Mouse (Mus musculus): ENCODE measurements around the gene Sept12. TPM values are rescaled to one million over a fixed set of nuclear protein-coding genes. Genes with fewer than 3 reads are reported as not detected.
A peak's percentile ranks its signal among the peaks of the same experiment; 100 is the strongest.

Sept12 gene
- polyA plus RNA-seq, 1 experiment, result not detected

- H3K4me3 ChIP-seq (ENCODE audit: insufficient read depth, low read depth, low read length), result no peak overlapping the region
- H3K4me1 ChIP-seq (ENCODE audit: control insufficient read depth, insufficient read depth, insufficient read length, low read length), result peaks cover 9% of the 10 kb centered on the region
- H3K27ac ChIP-seq (replicated peaks; ENCODE audit: low read depth, low read length), result no peak overlapping the region
Observed at GRCm38 (mm10) chr16:4998984-4999383, 1.3 kb upstream of the Sept12 start.

- Histone ChIP-seq H3K4me3 (ENCODE audit: insufficient read depth, low read depth, low read length) (no peak overlapping the region), H3K27ac (replicated peaks; ENCODE audit: low read depth, low read length) (no peak overlapping the region), H3K4me1 (ENCODE audit: control insufficient read depth, insufficient read depth, insufficient read length, low read length) (peaks cover 9% of the 10 kb centered on the region)
Observed at GRCm38 (mm10) chr16:4993276-4993675, 4.4 kb downstream of the Sept12 start.

- Histone ChIP-seq H3K4me3 (ENCODE audit: insufficient read depth, low read depth, low read length) (no peak overlapping the region), H3K27ac (replicated peaks; ENCODE audit: low read depth, low read length) (no peak overlapping the region), H3K4me1 (ENCODE audit: control insufficient read depth, insufficient read depth, insufficient read length, low read length) (no peaks in the 10 kb centered on the region)
Observed at GRCm38 (mm10) chr16:4984717-4985116, 12.9 kb downstream of the Sept12 start.

- H3K27ac ChIP-seq (replicated peaks; ENCODE audit: low read depth, low read length), result no peak overlapping the region
- no peaks in the 10 kb centered on the region for H3K4me1 ChIP-seq (ENCODE audit: control insufficient read depth, insufficient read depth, insufficient read length, low read length)
- no peak overlapping the region for H3K4me3 ChIP-seq (ENCODE audit: insufficient read depth, low read depth, low read length)
Observed at GRCm38 (mm10) chr16:4979755-4980380, 17.8 kb downstream of the Sept12 start.

- no peaks in the 10 kb centered on the region for H3K4me1 ChIP-seq (ENCODE audit: control insufficient read depth, insufficient read depth, insufficient read length, low read length)
- H3K4me3 ChIP-seq (ENCODE audit: insufficient read depth, low read depth, low read length), result no peak overlapping the region
- H3K27ac ChIP-seq (replicated peaks; ENCODE audit: low read depth, low read length), result no peak overlapping the region
Observed at GRCm38 (mm10) chr16:4978275-4979051, 19.2 kb downstream of the Sept12 start.

GRCm38 (mm10) chr16:4976180-4976579 is 21.5 kb downstream of the Sept12 start:
- Histone ChIP-seq H3K4me1 (ENCODE audit: control insufficient read depth, insufficient read depth, insufficient read length, low read length) (0 out of 2 replicates have a peak, but pooled peaks cover 3% of the 10 kb centered on the region), H3K4me3 (ENCODE audit: insufficient read depth, low read depth, low read length) (no peak overlapping the region), H3K27ac (replicated peaks; ENCODE audit: low read depth, low read length) (no peak overlapping the region)

- H3K4me3 ChIP-seq (ENCODE audit: insufficient read depth, low read depth, low read length), result no peak overlapping the region
- H3K4me1 ChIP-seq (ENCODE audit: control insufficient read depth, insufficient read depth, insufficient read length, low read length), result 0 out of 2 replicates have a peak, but pooled peaks cover 3% of the 10 kb centered on the region
Observed at GRCm38 (mm10) chr16:4974521-4974920, 23.1 kb downstream of the Sept12 start.

GRCm38 (mm10) chr16:4971626-4972025 is 26.0 kb downstream of the Sept12 start:
- no peak overlapping the region for H3K27ac ChIP-seq (replicated peaks; ENCODE audit: low read depth, low read length)
- H3K4me1 ChIP-seq (ENCODE audit: control insufficient read depth, insufficient read depth, insufficient read length, low read length), result 0 out of 2 replicates have a peak, but pooled peaks cover 3% of the 10 kb centered on the region
- no peak overlapping the region for H3K4me3 ChIP-seq (ENCODE audit: insufficient read depth, low read depth, low read length)

More at GRCm38 (mm10) chr16:4974521-4974920, 23.1 kb downstream of the Sept12 start:
- no peak overlapping the region for H3K27ac ChIP-seq (replicated peaks; ENCODE audit: low read depth, low read length)

- 0 out of 2 replicates have a peak, but pooled peaks cover 3% of the 10 kb centered on the region for H3K4me1 ChIP-seq (ENCODE audit: control insufficient read depth, insufficient read depth, insufficient read length, low read length)
- no peak overlapping the region for H3K4me3 ChIP-seq (ENCODE audit: insufficient read depth, low read depth, low read length)
- H3K27ac ChIP-seq (replicated peaks; ENCODE audit: low read depth, low read length), result no peak overlapping the region
Observed at GRCm38 (mm10) chr16:4969055-4969843, 28.4 kb downstream of the Sept12 start.

GRCm38 (mm10) chr16:4968426-4968825 is 29.2 kb downstream of the Sept12 start:
- H3K4me3 ChIP-seq (ENCODE audit: insufficient read depth, low read depth, low read length), result no peak overlapping the region
- no peak overlapping the region for H3K27ac ChIP-seq (replicated peaks; ENCODE audit: low read depth, low read length)
- H3K4me1 ChIP-seq (ENCODE audit: control insufficient read depth, insufficient read depth, insufficient read length, low read length), result peaks cover 4% of the 10 kb centered on the region

- H3K27ac ChIP-seq (replicated peaks; ENCODE audit: low read depth, low read length), result no peak overlapping the region
- no peak overlapping the region for H3K4me3 ChIP-seq (ENCODE audit: insufficient read depth, low read depth, low read length)
Observed at GRCm38 (mm10) chr16:4965392-4966129, 32.1 kb downstream of the Sept12 start.

GRCm38 (mm10) chr16:4964731-4965391 is 32.8 kb downstream of the Sept12 start:
- Histone ChIP-seq H3K4me1 (ENCODE audit: control insufficient read depth, insufficient read depth, insufficient read length, low read length) (peaks cover 4% of the 10 kb centered on the region), H3K27ac (replicated peaks; ENCODE audit: low read depth, low read length) (peak overlapping the region; percentile 46), H3K4me3 (ENCODE audit: insufficient read depth, low read depth, low read length) (peak overlapping the region; percentile 69)

More at GRCm38 (mm10) chr16:4965392-4966129, 32.1 kb downstream of the Sept12 start:
- H3K4me1 ChIP-seq (ENCODE audit: control insufficient read depth, insufficient read depth, insufficient read length, low read length), result peaks cover 4% of the 10 kb centered on the region

GRCm38 (mm10) chr16:4963797-4964709 is 33.6 kb downstream of the Sept12 start, which contains the start of gene Anks3:
Gene Anks3 (minus strand): TSS chr16:4964205.
- peaks cover 4% of the 10 kb centered on the region for H3K4me1 ChIP-seq (ENCODE audit: control insufficient read depth, insufficient read depth, insufficient read length, low read length)
- H3K27ac ChIP-seq (replicated peaks; ENCODE audit: low read depth, low read length), result peak within 1 kb of the TSS; percentile 46
- peak within 1 kb of the TSS; percentile 69 for H3K4me3 ChIP-seq (ENCODE audit: insufficient read depth, low read depth, low read length)

All from brown adipose tissue, adult 24 weeks (tissue).